Mouse (Mus musculus) limb, embryonic 12.5 days (tissue): ENCODE results near the gene Opcml. TPM values are rescaled to one million over a fixed set of nuclear protein-coding genes. Genes with fewer than 3 reads are reported as not detected.

Experiments used
- ATAC-seq: fragments of 200-750 bp; cut with Nextera tagmentation; 2 replicates; pipeline ENCODE4 v1.8.0; 2017; ENCODE audit warnings: low read depth, moderate TSS enrichment; ENCODE audit not compliant: insufficient number of reproducible peaks, insufficient read depth, low FRiP score, low TSS enrichment
- H3K27ac ChIP-seq: fragments of 300-500 bp; sonication (generic); 2 replicates; pipeline ENCODE4 v1.5.1; 2016; ENCODE audit warnings: mild to moderate bottlenecking, moderate library complexity
- H3K27me3 ChIP-seq: fragments of 300-500 bp; sonication (generic); 2 replicates; pipeline ENCODE4 v1.6.1; 2016; ENCODE audit warnings: mild to moderate bottlenecking, moderate library complexity
- H3K36me3 ChIP-seq: fragments of 300-500 bp; sonication (generic); 2 replicates; pipeline ENCODE4 v1.6.1; 2016; ENCODE audit warnings: mild to moderate bottlenecking, moderate library complexity
- H3K4me1 ChIP-seq: fragments of 300-500 bp; sonication (generic); replicated peaks from 2 replicates; pipeline ENCODE4 v1.6.1; 2016
- H3K4me2 ChIP-seq: fragments of 300-500 bp; sonication (generic); 2 replicates; pipeline ENCODE4 v1.6.1; 2016; ENCODE audit warnings: mild to moderate bottlenecking, moderate library complexity
- H3K4me3 ChIP-seq: fragments of 300-500 bp; sonication (generic); replicated peaks from 2 replicates; pipeline ENCODE4 v1.5.1; 2016; ENCODE audit warnings: mild to moderate bottlenecking
- H3K9ac ChIP-seq: fragments of 300-500 bp; sonication (generic); replicated peaks from 2 replicates; pipeline ENCODE4 v1.6.1; 2016; ENCODE audit warnings: mild to moderate bottlenecking, moderate library complexity
- H3K9me3 ChIP-seq: fragments of 300-500 bp; sonication (generic); 2 replicates; pipeline ENCODE4 v1.6.1; 2016; ENCODE audit warnings: mild to moderate bottlenecking, moderate library complexity
- WGBS: fragments of 180-500 bp; shearing (Covaris S2); methylation state at CpG from one replicate; pipeline ENCODE4 v1.1.7; 2016; 5-methylcytosine and 5-hydroxymethylcytosine counted together
- polyA plus RNA-seq: library from polyadenylated mRNA; unstranded; fragments of >200 nt; fragmentation: Nextera tagmentation; extraction: Ambion mirVana; gene quantifications from 2 replicates; pipeline ENCODE4 v1.2.1, GENCODE M21; 2016

The Opcml gene
- polyA plus RNA-seq, 1 experiment from 2014 or later, result 1.6 TPM

DNA sequence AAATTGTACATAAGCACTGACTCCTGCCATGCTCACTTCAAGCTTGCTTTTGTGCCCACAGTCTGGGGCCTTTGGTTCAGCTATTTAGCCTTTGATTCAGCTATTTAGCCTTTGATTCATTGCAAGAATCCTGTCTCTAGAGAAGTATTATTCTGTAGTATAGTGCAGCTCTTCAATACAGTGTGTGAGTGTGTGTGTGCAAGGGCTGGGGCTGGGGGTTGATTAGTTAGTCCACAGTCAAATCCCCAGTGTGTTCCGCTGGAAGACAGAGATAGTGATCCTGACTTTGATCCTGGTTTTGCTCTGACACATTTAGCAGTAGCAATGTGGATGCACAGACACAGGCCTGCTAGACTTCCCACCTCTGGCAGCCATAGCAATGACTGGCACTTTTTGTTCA is 797.9 kb downstream of the Opcml start:
- H3K4me1 ChIP-seq, result no peaks in the 10 kb centered on the region
- H3K36me3 ChIP-seq, result no peaks in the 10 kb centered on the region
- no peaks in the 10 kb centered on the region for H3K9me3 ChIP-seq
- 76% methylated on average over 1 of the region's 1 CpGs for WGBS
- no peak overlapping the region for H3K27ac ChIP-seq
- H3K9ac ChIP-seq, result no peak overlapping the region
- H3K27me3 ChIP-seq, result no peaks in the 10 kb centered on the region
- H3K4me2 ChIP-seq, result no peak overlapping the region
- no peak for ATAC-seq
- no peak overlapping the region for H3K4me3 ChIP-seq

- Histone ChIP-seq H3K4me3 (no peak overlapping the region), H3K27me3 (no peaks in the 10 kb centered on the region), H3K9me3 (no peaks in the 10 kb centered on the region), H3K36me3 (no peaks in the 10 kb centered on the region), H3K4me1 (no peaks in the 10 kb centered on the region), H3K27ac (no peak overlapping the region), H3K9ac (no peak overlapping the region), H3K4me2 (no peak overlapping the region)
- ATAC-seq, result no peak
- WGBS, result 46% methylated on average over 3 of the region's 3 CpGs
Measured at GRCm38 (mm10) chr9:28592208-28592607, 801.6 kb downstream of the Opcml start.

DNA sequence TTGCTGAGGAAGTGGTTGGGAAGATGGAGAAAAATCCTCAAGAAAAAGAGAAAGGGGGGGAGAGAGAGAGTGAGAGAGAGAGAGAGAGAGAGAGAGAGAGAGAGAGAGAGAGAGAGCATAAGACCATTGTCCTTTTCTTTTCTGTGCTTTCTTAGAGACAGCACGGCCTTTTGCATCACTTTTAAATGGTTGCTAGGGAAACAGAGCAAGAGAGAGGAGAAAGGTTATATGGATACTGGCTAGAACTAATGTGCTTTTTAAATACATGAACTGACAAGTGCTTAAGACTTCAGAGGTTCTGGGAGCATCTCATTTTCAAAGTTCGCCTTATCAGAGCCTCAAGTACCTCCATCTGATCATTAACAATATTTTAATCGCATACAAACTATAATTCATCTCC is 804.5 kb downstream of the Opcml start:
- Histone ChIP-seq H3K9me3 (no peaks in the 10 kb centered on the region), H3K4me3 (no peak overlapping the region), H3K27ac (no peak overlapping the region), H3K9ac (no peak overlapping the region), H3K4me2 (no peak overlapping the region), H3K36me3 (no peaks in the 10 kb centered on the region), H3K4me1 (no peaks in the 10 kb centered on the region), H3K27me3 (no peaks in the 10 kb centered on the region)
- WGBS, result 83% methylated on average over 3 of the region's 3 CpGs
- no peak for ATAC-seq

DNA sequence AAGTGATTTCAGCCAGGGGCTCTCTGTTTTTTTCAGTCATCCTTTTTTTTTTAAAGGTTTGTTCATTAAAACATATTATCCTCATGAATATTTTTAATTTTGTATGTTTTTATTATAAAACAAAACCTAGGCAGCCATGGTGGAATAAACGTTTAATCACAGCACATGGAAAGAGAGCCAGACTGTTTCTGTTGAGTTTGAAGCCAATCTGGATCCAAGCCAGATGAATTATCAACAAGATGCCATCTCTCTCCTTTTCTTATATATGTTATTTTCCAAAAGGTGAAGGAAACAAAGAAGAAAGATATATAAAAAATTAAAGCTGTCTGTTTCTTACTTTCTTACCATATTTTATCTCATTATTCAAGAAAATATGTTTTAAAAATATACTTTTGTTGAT is 815.0 kb downstream of the Opcml start:
- no peak overlapping the region for H3K27ac ChIP-seq
- H3K27me3 ChIP-seq, result no peaks in the 10 kb centered on the region
- no peak overlapping the region for H3K9ac ChIP-seq
- ATAC-seq, result no peak
- H3K9me3 ChIP-seq, result no peaks in the 10 kb centered on the region
- no peaks in the 10 kb centered on the region for H3K36me3 ChIP-seq
- WGBS, result 80% methylated on average over 1 of the region's 1 CpGs
- no peak overlapping the region for H3K4me2 ChIP-seq
- H3K4me1 ChIP-seq, result no peaks in the 10 kb centered on the region
- H3K4me3 ChIP-seq, result no peak overlapping the region

DNA sequence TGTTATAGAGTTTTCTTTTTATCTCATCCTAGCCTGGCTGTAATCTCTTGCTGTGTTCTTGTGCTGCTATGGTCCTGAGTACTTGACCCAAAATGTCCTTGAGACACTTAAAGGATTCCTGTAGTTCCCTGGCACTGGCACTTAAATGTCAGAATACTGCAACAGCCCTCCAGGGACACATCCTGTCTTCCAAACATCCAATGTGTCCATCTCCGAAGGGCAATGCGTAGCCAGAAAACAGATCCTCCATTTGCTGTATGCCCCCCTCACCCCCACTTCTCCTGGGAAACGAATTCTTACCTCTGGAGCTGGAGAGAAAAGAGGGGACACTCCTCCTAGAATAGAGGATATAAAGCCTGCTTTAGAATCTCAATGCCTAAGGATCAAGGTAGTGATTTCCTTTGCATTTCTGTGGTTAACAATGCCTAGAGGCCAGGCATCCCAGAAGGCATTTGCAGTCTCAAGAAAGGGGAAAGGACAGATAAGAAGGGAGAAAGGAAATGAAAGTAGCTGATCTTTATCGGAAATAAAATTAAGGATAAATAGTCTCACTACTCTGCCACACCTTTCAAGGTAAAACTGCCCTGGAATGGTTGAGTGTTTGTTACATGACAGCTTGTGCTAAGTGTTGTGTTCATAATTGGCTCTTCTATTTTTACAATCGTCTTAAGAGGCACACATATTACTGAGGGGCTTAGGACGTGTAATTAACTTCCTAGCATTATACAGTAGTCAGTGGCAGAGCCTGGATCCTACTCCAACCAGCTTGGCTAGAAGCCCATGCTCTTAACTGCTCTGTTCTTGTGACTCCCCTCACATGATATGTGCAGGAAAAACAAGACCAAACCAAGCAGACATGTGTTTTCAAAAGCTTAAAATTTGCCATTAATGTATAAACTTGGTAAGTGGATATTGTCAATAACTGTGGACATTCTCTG is 823.4 kb downstream of the Opcml start:
- Histone ChIP-seq H3K9me3 (no peaks in the 10 kb centered on the region), H3K27me3 (no peaks in the 10 kb centered on the region), H3K9ac (no peak overlapping the region), H3K4me3 (no peak overlapping the region), H3K36me3 (no peaks in the 10 kb centered on the region), H3K27ac (no peak overlapping the region), H3K4me1 (no peaks in the 10 kb centered on the region), H3K4me2 (no peak overlapping the region)
- no peak for ATAC-seq
- WGBS, result 43% methylated on average over 6 of the region's 6 CpGs

DNA sequence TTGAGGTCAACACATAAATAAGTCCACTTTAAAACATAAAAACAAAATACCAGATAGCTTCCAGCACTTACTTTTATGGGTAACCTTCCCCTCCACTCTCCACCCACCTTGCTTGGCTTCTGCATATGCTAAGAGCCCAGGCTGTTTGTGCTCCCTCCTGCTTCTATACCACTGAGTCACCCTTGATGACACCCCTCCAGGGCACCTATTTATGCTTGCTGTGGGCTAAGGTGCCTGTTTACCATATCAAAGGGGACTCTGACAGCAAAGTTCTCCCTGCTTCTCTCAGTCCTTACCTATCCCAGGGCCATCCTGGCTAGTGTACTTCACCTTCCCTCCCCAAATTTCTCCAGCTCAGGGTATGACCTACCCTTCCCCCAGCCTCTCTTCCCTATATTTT is 824.9 kb downstream of the Opcml start:
- no peak for ATAC-seq
- Histone ChIP-seq H3K27me3 (no peaks in the 10 kb centered on the region), H3K27ac (no peak overlapping the region), H3K9ac (no peak overlapping the region), H3K4me3 (no peak overlapping the region), H3K36me3 (no peaks in the 10 kb centered on the region), H3K9me3 (no peaks in the 10 kb centered on the region), H3K4me1 (no peaks in the 10 kb centered on the region), H3K4me2 (no peak overlapping the region)

- no peaks in the 10 kb centered on the region for H3K9me3 ChIP-seq
- H3K27ac ChIP-seq, result no peak overlapping the region
- no peaks in the 10 kb centered on the region for H3K4me1 ChIP-seq
- H3K4me3 ChIP-seq, result no peak overlapping the region
- no peaks in the 10 kb centered on the region for H3K27me3 ChIP-seq
- WGBS, result 83% methylated on average over 1 of the region's 1 CpGs
- H3K36me3 ChIP-seq, result no peaks in the 10 kb centered on the region
- no peak for ATAC-seq
- H3K4me2 ChIP-seq, result no peak overlapping the region
- H3K9ac ChIP-seq, result no peak overlapping the region
Measured at GRCm38 (mm10) chr9:28617666-28618065, 827.1 kb downstream of the Opcml start.

GRCm38 (mm10) chr9:28618186-28618892 is 827.8 kb downstream of the Opcml start:
- no peak overlapping the region for H3K4me3 ChIP-seq
- ATAC-seq, result no peak
- no peak overlapping the region for H3K27ac ChIP-seq
- H3K9me3 ChIP-seq, result no peaks in the 10 kb centered on the region
- no peaks in the 10 kb centered on the region for H3K4me1 ChIP-seq
- no peak overlapping the region for H3K9ac ChIP-seq
- WGBS, result 72% methylated on average over 2 of the region's 2 CpGs
- H3K4me2 ChIP-seq, result no peak overlapping the region
- H3K27me3 ChIP-seq, result no peaks in the 10 kb centered on the region
- H3K36me3 ChIP-seq, result no peaks in the 10 kb centered on the region

GRCm38 (mm10) chr9:28621939-28622338 is 831.4 kb downstream of the Opcml start:
- H3K36me3 ChIP-seq, result no peaks in the 10 kb centered on the region
- H3K4me1 ChIP-seq, result no peaks in the 10 kb centered on the region
- no peak overlapping the region for H3K9ac ChIP-seq
- no peak overlapping the region for H3K4me2 ChIP-seq
- no peak overlapping the region for H3K4me3 ChIP-seq
- ATAC-seq, result no peak
- H3K9me3 ChIP-seq, result no peaks in the 10 kb centered on the region
- 93% methylated on average over 1 of the region's 1 CpGs for WGBS
- H3K27ac ChIP-seq, result no peak overlapping the region
- 0 out of 2 replicates have a peak, but pooled peaks cover 4% of the 10 kb centered on the region for H3K27me3 ChIP-seq

DNA sequence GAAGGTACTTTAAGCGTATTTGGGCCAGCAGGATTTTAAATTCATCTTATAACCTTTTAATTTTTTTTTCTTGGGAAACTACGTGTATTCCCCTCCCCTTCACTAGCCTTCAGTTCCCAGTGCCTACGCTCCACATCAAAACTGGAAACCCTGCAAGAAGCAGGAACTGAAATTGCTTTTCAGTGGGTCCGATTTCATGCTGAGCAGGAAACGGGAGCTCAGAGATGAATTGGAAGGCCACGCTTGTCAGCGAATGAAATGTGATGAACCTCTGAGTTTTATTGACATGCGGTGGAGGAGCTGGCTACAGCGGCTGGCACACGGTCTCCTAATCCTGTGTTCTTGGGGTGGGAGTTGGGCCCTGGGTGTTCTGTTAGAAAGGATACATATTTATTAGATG is 834.3 kb downstream of the Opcml start:
- 38% methylated on average over 10 of the region's 10 CpGs for WGBS
- Histone ChIP-seq H3K27me3 (0 out of 2 replicates have a peak, but pooled peaks cover 4% of the 10 kb centered on the region), H3K9ac (no peak overlapping the region), H3K27ac (no peak overlapping the region), H3K9me3 (no peaks in the 10 kb centered on the region), H3K36me3 (no peaks in the 10 kb centered on the region), H3K4me1 (no peaks in the 10 kb centered on the region), H3K4me2 (no peak overlapping the region), H3K4me3 (no peak overlapping the region)
- no peak for ATAC-seq

DNA sequence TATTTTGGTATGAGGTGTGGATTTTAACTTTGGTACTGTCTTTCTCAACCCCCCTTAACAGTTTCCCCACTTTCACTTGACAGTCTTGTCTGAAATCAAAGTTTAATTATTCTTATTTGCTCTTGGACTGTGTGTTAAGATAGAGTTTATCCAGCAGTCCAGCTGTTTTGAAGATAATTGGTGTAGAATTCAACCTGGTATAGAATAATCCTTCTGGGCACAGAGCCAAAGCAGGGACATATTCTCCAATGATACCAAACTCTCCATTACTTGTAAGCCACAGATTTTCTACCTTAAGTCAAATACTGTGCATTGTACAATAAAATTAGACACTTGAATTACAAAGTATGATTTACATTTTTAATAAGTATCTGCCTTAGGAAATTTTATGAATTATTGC is 852.2 kb downstream of the Opcml start:
- no peaks in the 10 kb centered on the region for H3K36me3 ChIP-seq
- H3K9me3 ChIP-seq, result no peaks in the 10 kb centered on the region
- 0 out of 2 replicates have a peak, but pooled peaks cover 4% of the 10 kb centered on the region for H3K27me3 ChIP-seq
- H3K27ac ChIP-seq, result no peak overlapping the region
- no peak for ATAC-seq
- no peak overlapping the region for H3K4me2 ChIP-seq
- H3K9ac ChIP-seq, result no peak overlapping the region
- no peak overlapping the region for H3K4me3 ChIP-seq
- H3K4me1 ChIP-seq, result no peaks in the 10 kb centered on the region
